Mouse (Mus musculus): ENCODE measurements around the gene Il12a. TPM values are rescaled to one million over a fixed set of nuclear protein-coding genes. Genes with fewer than 3 reads are reported as not detected.

Il12a gene
- polyA plus RNA-seq, 1 experiment = not detected

DNA sequence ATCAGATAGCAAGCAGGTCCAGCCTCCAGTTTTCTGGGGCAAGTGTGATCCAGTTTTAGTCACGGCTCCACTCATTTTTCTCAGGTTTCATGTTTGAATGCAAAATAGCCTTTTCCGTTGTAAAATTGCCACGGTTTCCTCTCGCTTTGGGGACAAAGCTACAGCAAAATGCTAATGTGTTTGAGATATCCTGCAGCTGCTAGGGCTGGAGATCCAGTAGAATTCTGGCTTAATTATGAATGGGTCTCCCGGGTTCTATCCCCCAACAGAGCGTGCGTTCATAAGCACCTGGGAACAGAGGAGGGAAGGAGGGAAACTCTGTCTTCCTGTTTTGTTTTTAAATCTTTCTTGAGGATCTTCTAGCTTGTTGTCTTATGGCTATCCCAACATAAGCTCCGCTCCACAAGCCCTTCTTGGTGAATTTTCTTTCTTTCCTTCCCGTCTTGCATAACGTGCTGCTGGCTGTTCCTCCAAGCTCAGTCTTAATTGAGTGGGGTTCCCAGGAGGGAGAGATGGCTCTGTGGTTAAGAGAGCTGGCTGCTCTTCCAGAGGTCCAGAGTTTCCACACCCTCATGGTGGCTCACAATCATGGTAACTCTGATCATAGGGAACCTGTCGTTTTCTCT, 2.3 kb downstream of the Il12a start:
- TF ChIP-seq CTCF (IDR thresholded peaks at IDR 0.05; ENCODE audit: insufficient read depth, low read depth, low read length) (no peak), POLR2A (IDR thresholded peaks at IDR 0.05; ENCODE audit: insufficient read depth, low read depth, low read length) (no peak)
- H3K4me3 ChIP-seq (ENCODE audit: insufficient read depth, low read depth, low read length) = no peak overlapping the region
- H3K4me1 ChIP-seq (ENCODE audit: control insufficient read depth, insufficient read depth, low read length) = peaks cover 22% of the 10 kb centered on the region
- WGBS = 46% methylated on average over 11 of the region's 11 CpGs
- peak overlapping the region; percentile 65; the same call in 1 of the 2 replicates for H3K27ac ChIP-seq (ENCODE audit: insufficient read depth, low read depth, low read length)

GRCm38 (mm10) chr3:68693441-68694048, 3.1 kb downstream of the Il12a start:
- H3K4me1 ChIP-seq (ENCODE audit: control insufficient read depth, insufficient read depth, low read length) = peaks cover 22% of the 10 kb centered on the region
- 16% methylated on average over 11 of the region's 11 CpGs for WGBS
- no peak overlapping the region for H3K4me3 ChIP-seq (ENCODE audit: insufficient read depth, low read depth, low read length)
- peak overlapping the region; percentile 65 for H3K27ac ChIP-seq (ENCODE audit: insufficient read depth, low read depth, low read length)
- TF ChIP-seq CTCF (IDR thresholded peaks at IDR 0.05; ENCODE audit: insufficient read depth, low read depth, low read length) (no peak), POLR2A (IDR thresholded peaks at IDR 0.05; ENCODE audit: insufficient read depth, low read depth, low read length) (no peak)

DNA sequence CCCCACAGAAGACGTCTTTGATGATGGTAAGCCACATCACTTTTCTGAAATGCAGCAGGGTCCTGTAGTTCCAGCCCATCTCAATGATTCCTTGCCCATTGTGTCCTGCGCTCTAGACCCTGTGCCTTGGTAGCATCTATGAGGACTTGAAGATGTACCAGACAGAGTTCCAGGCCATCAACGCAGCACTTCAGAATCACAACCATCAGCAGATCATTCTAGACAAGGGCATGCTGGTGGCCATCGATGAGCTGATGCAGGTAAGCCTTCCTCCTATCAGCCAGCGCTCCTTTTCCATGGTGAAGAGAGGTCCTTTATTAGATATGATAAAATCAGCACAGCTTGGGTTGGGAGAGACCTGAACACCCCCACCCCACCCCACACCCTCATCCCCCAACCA, 4.9 kb downstream of the Il12a start:
- no peak for TF ChIP-seq POLR2A (IDR thresholded peaks at IDR 0.05; ENCODE audit: insufficient read depth, low read depth, low read length)
- TF ChIP-seq CTCF (IDR thresholded peaks at IDR 0.05; ENCODE audit: insufficient read depth, low read depth, low read length) = no peak
- 98% methylated on average over 5 of the region's 5 CpGs for WGBS
- peaks cover 22% of the 10 kb centered on the region for H3K4me1 ChIP-seq (ENCODE audit: control insufficient read depth, insufficient read depth, low read length)
- H3K27ac ChIP-seq (ENCODE audit: insufficient read depth, low read depth, low read length) = no peak overlapping the region
- no peak overlapping the region for H3K4me3 ChIP-seq (ENCODE audit: insufficient read depth, low read depth, low read length)

- WGBS = 90% methylated on average over 3 of the region's 3 CpGs
- no peak overlapping the region for H3K27ac ChIP-seq (ENCODE audit: insufficient read depth, low read depth, low read length)
- no peak overlapping the region for H3K4me3 ChIP-seq (ENCODE audit: insufficient read depth, low read depth, low read length)
- peaks cover 18% of the 10 kb centered on the region for H3K4me1 ChIP-seq (ENCODE audit: control insufficient read depth, insufficient read depth, low read length)
- TF ChIP-seq POLR2A (IDR thresholded peaks at IDR 0.05; ENCODE audit: insufficient read depth, low read depth, low read length) = no peak
- no peak for TF ChIP-seq CTCF (IDR thresholded peaks at IDR 0.05; ENCODE audit: insufficient read depth, low read depth, low read length)
Measured at GRCm38 (mm10) chr3:68696495-68697200, 6.2 kb downstream of the Il12a start.

GRCm38 (mm10) chr3:68698601-68699000, 8.2 kb downstream of the Il12a start:
- H3K27ac ChIP-seq (ENCODE audit: insufficient read depth, low read depth, low read length) = no peak overlapping the region
- H3K4me3 ChIP-seq (ENCODE audit: insufficient read depth, low read depth, low read length) = no peak overlapping the region
- WGBS = 92% methylated on average over 3 of the region's 3 CpGs
- TF ChIP-seq CTCF (IDR thresholded peaks at IDR 0.05; ENCODE audit: insufficient read depth, low read depth, low read length) (no peak), POLR2A (IDR thresholded peaks at IDR 0.05; ENCODE audit: insufficient read depth, low read depth, low read length) (no peak)
- peaks cover 6% of the 10 kb centered on the region for H3K4me1 ChIP-seq (ENCODE audit: control insufficient read depth, insufficient read depth, low read length)

DNA sequence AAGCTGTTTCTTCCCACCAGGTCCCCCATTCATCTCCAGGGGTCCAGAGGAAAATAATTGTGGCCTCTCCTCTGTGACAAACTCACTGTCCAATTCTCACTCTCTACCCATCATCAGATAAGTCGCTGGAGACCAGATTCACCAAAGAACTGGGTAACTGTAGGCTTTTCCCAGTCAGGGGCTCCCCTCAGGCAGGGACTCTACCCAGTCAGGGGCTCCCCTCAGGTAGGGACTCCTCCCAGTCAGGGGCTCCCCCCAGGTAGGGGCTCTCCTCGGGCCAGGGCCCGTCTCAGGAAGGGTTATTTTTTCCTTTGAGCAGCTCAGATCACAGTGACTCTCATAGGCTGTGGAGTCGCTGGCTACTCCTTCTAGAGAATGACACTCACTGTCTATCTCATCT, 9.6 kb downstream of the Il12a start:
- no peak overlapping the region for H3K27ac ChIP-seq (ENCODE audit: insufficient read depth, low read depth, low read length)
- 94% methylated on average over 4 of the region's 4 CpGs for WGBS
- H3K4me1 ChIP-seq (ENCODE audit: control insufficient read depth, insufficient read depth, low read length) = no peaks in the 10 kb centered on the region
- H3K4me3 ChIP-seq (ENCODE audit: insufficient read depth, low read depth, low read length) = no peak overlapping the region
- TF ChIP-seq CTCF (IDR thresholded peaks at IDR 0.05; ENCODE audit: insufficient read depth, low read depth, low read length) (no peak), POLR2A (IDR thresholded peaks at IDR 0.05; ENCODE audit: insufficient read depth, low read depth, low read length) (no peak)

GRCm38 (mm10) chr3:68706307-68706706, 15.9 kb downstream of the Il12a start:
- Histone ChIP-seq H3K4me1 (ENCODE audit: control insufficient read depth, insufficient read depth, low read length) (no peaks in the 10 kb centered on the region), H3K27ac (ENCODE audit: insufficient read depth, low read depth, low read length) (no peak overlapping the region), H3K4me3 (ENCODE audit: insufficient read depth, low read depth, low read length) (no peak overlapping the region)
- 90% methylated on average over 10 of the region's 10 CpGs for WGBS
- TF ChIP-seq POLR2A (IDR thresholded peaks at IDR 0.05; ENCODE audit: insufficient read depth, low read depth, low read length) = no peak
- no peak for TF ChIP-seq CTCF (IDR thresholded peaks at IDR 0.05; ENCODE audit: insufficient read depth, low read depth, low read length)

- no peak overlapping the region for H3K4me3 ChIP-seq (ENCODE audit: insufficient read depth, low read depth, low read length)
- H3K27ac ChIP-seq (ENCODE audit: insufficient read depth, low read depth, low read length) = no peak overlapping the region
- no peaks in the 10 kb centered on the region for H3K4me1 ChIP-seq (ENCODE audit: control insufficient read depth, insufficient read depth, low read length)
- TF ChIP-seq CTCF (IDR thresholded peaks at IDR 0.05; ENCODE audit: insufficient read depth, low read depth, low read length) = no peak
- TF ChIP-seq POLR2A (IDR thresholded peaks at IDR 0.05; ENCODE audit: insufficient read depth, low read depth, low read length) = no peak
- 41% methylated on average over 8 of the region's 8 CpGs for WGBS
Measured at GRCm38 (mm10) chr3:68708230-68708629, 17.8 kb downstream of the Il12a start.

DNA sequence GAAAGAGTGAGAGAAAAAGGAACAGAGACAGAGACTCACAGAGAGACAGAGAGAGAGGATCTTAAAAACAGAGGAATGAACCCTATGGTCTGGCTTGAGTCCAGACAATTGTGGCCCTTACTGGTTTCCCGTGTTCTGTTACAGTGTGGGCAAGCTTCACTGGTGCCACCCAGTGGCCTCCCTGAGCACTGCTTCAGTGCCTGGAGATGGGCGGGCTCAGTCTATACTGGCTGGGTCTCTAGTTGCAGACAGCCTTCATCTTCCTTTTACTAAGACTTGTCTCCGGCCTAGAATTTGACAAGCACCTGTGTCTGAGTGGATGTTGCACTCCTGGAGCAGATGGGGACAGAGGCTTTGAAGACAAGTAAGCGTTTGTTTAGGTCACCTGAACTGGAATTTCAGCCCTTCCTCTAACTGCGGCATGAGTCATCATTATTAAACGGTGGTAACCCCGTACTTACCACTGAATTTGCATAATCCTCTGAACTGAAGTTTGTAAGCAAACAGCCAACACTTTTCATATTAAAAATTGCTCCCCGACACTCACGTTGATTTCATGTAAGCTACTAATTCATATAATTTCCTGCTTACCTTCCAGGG, 18.9 kb downstream of the Il12a start:
- 35% methylated on average over 9 of the region's 9 CpGs for WGBS
- H3K27ac ChIP-seq (ENCODE audit: insufficient read depth, low read depth, low read length) = no peak overlapping the region

More for the DNA sequence above, 18.9 kb downstream of the Il12a start:
- no peak overlapping the region for H3K4me3 ChIP-seq (ENCODE audit: insufficient read depth, low read depth, low read length)
- no peak for TF ChIP-seq POLR2A (IDR thresholded peaks at IDR 0.05; ENCODE audit: insufficient read depth, low read depth, low read length)
- peak; percentile 74 for TF ChIP-seq CTCF (IDR thresholded peaks at IDR 0.05; ENCODE audit: insufficient read depth, low read depth, low read length)
- no peaks in the 10 kb centered on the region for H3K4me1 ChIP-seq (ENCODE audit: control insufficient read depth, insufficient read depth, low read length)
